Mouse (Mus musculus) hindbrain, embryonic 15.5 days (tissue): ENCODE data around the gene Gm20388. TPM values are rescaled to one million over a fixed set of nuclear protein-coding genes. Genes with fewer than 3 reads are reported as not detected.

ENCODE experiments used
- ATAC-seq: fragments of 200-750 bp; cut with Nextera tagmentation; 2 replicates; pipeline ENCODE4 v1.8.0; 2017; ENCODE audit warnings: low read depth, moderate number of reproducible peaks, moderate TSS enrichment; ENCODE audit not compliant: low FRiP score
- H3K27ac ChIP-seq: fragments of 300-500 bp; sonication (generic); replicated peaks from 2 replicates; pipeline ENCODE4 v1.5.1; 2015; ENCODE audit warnings: mild to moderate bottlenecking, inconsistent platforms
- H3K27me3 ChIP-seq: fragments of 300-500 bp; sonication (generic); 2 replicates; pipeline ENCODE4 v1.6.1; 2015; ENCODE audit warnings: control low read depth, inconsistent platforms
- H3K36me3 ChIP-seq: fragments of 300-500 bp; sonication (generic); 2 replicates; pipeline ENCODE4 v1.6.1; 2015; ENCODE audit warnings: control low read depth, inconsistent platforms
- H3K4me1 ChIP-seq: fragments of 300-500 bp; sonication (generic); replicated peaks from 2 replicates; pipeline ENCODE4 v1.6.1; 2015; ENCODE audit warnings: control low read depth, inconsistent platforms
- H3K4me2 ChIP-seq: fragments of 300-500 bp; sonication (generic); 2 replicates; pipeline ENCODE4 v1.6.1; 2015; ENCODE audit warnings: moderate library complexity, mild to moderate bottlenecking, inconsistent platforms
- H3K4me3 ChIP-seq: fragments of 300-500 bp; sonication (generic); 2 replicates; pipeline ENCODE4 v1.5.1; 2015; ENCODE audit warnings: mild to moderate bottlenecking, inconsistent platforms
- H3K9ac ChIP-seq: fragments of 300-500 bp; sonication (generic); 2 replicates; pipeline ENCODE4 v1.6.1; 2015; ENCODE audit warnings: inconsistent platforms
- H3K9me3 ChIP-seq: fragments of 300-500 bp; sonication (generic); 2 replicates; pipeline ENCODE4 v1.6.1; 2016; ENCODE audit warnings: control low read depth, inconsistent platforms
- WGBS: fragments of 180-500 bp; shearing (Covaris S2); methylation state at CpG from one replicate; pipeline ENCODE4 v1.1.7; 2015; 5-methylcytosine and 5-hydroxymethylcytosine counted together
- polyA plus RNA-seq: library from polyadenylated mRNA; unstranded; fragments of >200 nt; fragmentation: Nextera tagmentation; extraction: Ambion mirVana; gene quantifications from 2 replicates; pipeline ENCODE4 v1.2.1, GENCODE M21; 2015

Gene Gm20388
- polyA plus RNA-seq, 1 experiment from 2014 or later, result 5.4 TPM

- Histone ChIP-seq H3K9me3 (no peaks in the 10 kb centered on the region), H3K36me3 (no peaks in the 10 kb centered on the region), H3K4me2 (no peak overlapping the region), H3K27ac (no peak overlapping the region), H3K27me3 (no peaks in the 10 kb centered on the region), H3K4me3 (no peak overlapping the region), H3K4me1 (no peaks in the 10 kb centered on the region), H3K9ac (no peak overlapping the region)
- ATAC-seq, result no peak
- WGBS, result 69% methylated on average over 14 of the region's 14 CpGs
Measured at GRCm38 (mm10) chr8:122167204-122167860, 2256.7 kb downstream of the Gm20388 start.

- Histone ChIP-seq H3K9ac (no peak overlapping the region), H3K36me3 (no peaks in the 10 kb centered on the region), H3K27me3 (no peaks in the 10 kb centered on the region), H3K27ac (no peak overlapping the region), H3K4me2 (no peak overlapping the region), H3K4me3 (no peak overlapping the region), H3K9me3 (no peaks in the 10 kb centered on the region), H3K4me1 (no peaks in the 10 kb centered on the region)
- ATAC-seq, result no peak
- WGBS, result 100% methylated on average over 2 of the region's 2 CpGs
Measured at GRCm38 (mm10) chr8:122169446-122169845, 2258.8 kb downstream of the Gm20388 start.

- H3K4me1 ChIP-seq, result no peaks in the 10 kb centered on the region
- no peak for ATAC-seq
- no peak overlapping the region for H3K4me3 ChIP-seq
- H3K27me3 ChIP-seq, result no peaks in the 10 kb centered on the region
- H3K9me3 ChIP-seq, result no peaks in the 10 kb centered on the region
- H3K36me3 ChIP-seq, result no peaks in the 10 kb centered on the region
- 81% methylated on average over 4 of the region's 4 CpGs for WGBS
- no peak overlapping the region for H3K9ac ChIP-seq
- no peak overlapping the region for H3K4me2 ChIP-seq
- no peak overlapping the region for H3K27ac ChIP-seq
Measured at GRCm38 (mm10) chr8:122171823-122172222, 2261.2 kb downstream of the Gm20388 start.

GRCm38 (mm10) chr8:122174133-122174930, 2263.7 kb downstream of the Gm20388 start:
- H3K27me3 ChIP-seq, result no peaks in the 10 kb centered on the region
- no peaks in the 10 kb centered on the region for H3K36me3 ChIP-seq
- H3K9ac ChIP-seq, result no peak overlapping the region
- no peaks in the 10 kb centered on the region for H3K4me1 ChIP-seq
- no peak overlapping the region for H3K27ac ChIP-seq
- no peak overlapping the region for H3K4me3 ChIP-seq
- 49% methylated on average over 10 of the region's 10 CpGs for WGBS
- H3K4me2 ChIP-seq, result no peak overlapping the region
- no peak for ATAC-seq
- no peaks in the 10 kb centered on the region for H3K9me3 ChIP-seq

- no peaks in the 10 kb centered on the region for H3K4me1 ChIP-seq
- no peaks in the 10 kb centered on the region for H3K27me3 ChIP-seq
- H3K9ac ChIP-seq, result no peak overlapping the region
- H3K9me3 ChIP-seq, result no peaks in the 10 kb centered on the region
- H3K27ac ChIP-seq, result no peak overlapping the region
- ATAC-seq, result no peak
- WGBS, result 86% methylated on average over 4 of the region's 4 CpGs
- H3K4me2 ChIP-seq, result no peak overlapping the region
- H3K36me3 ChIP-seq, result no peaks in the 10 kb centered on the region
- no peak overlapping the region for H3K4me3 ChIP-seq
Measured at GRCm38 (mm10) chr8:122178392-122178890, 2267.8 kb downstream of the Gm20388 start.

- WGBS, result 89% methylated on average over 7 of the region's 7 CpGs
- ATAC-seq, result no peak
- no peaks in the 10 kb centered on the region for H3K9me3 ChIP-seq
- H3K9ac ChIP-seq, result no peak overlapping the region
- no peak overlapping the region for H3K4me3 ChIP-seq
- no peaks in the 10 kb centered on the region for H3K36me3 ChIP-seq
- no peaks in the 10 kb centered on the region for H3K4me1 ChIP-seq
- H3K4me2 ChIP-seq, result no peak overlapping the region
- no peaks in the 10 kb centered on the region for H3K27me3 ChIP-seq
- H3K27ac ChIP-seq, result no peak overlapping the region
Measured at GRCm38 (mm10) chr8:122179354-122179753, 2268.7 kb downstream of the Gm20388 start.

- H3K9ac ChIP-seq, result no peak overlapping the region
- no peaks in the 10 kb centered on the region for H3K27me3 ChIP-seq
- H3K36me3 ChIP-seq, result no peaks in the 10 kb centered on the region
- 93% methylated on average over 9 of the region's 9 CpGs for WGBS
- H3K4me2 ChIP-seq, result no peak overlapping the region
- H3K9me3 ChIP-seq, result no peaks in the 10 kb centered on the region
- no peak overlapping the region for H3K4me3 ChIP-seq
- ATAC-seq, result no peak
- H3K27ac ChIP-seq, result no peak overlapping the region
- no peaks in the 10 kb centered on the region for H3K4me1 ChIP-seq
Measured at GRCm38 (mm10) chr8:122180116-122180515, 2269.5 kb downstream of the Gm20388 start.

- H3K4me2 ChIP-seq, result no peak overlapping the region
- WGBS, result 69% methylated on average over 9 of the region's 9 CpGs
- no peak overlapping the region for H3K27ac ChIP-seq
- H3K9me3 ChIP-seq, result no peaks in the 10 kb centered on the region
- no peaks in the 10 kb centered on the region for H3K4me1 ChIP-seq
- ATAC-seq, result no peak
- no peaks in the 10 kb centered on the region for H3K36me3 ChIP-seq
- H3K4me3 ChIP-seq, result no peak overlapping the region
- H3K9ac ChIP-seq, result no peak overlapping the region
- no peaks in the 10 kb centered on the region for H3K27me3 ChIP-seq
Measured at GRCm38 (mm10) chr8:122181414-122181813, 2270.8 kb downstream of the Gm20388 start.

- Histone ChIP-seq H3K9ac (no peak overlapping the region), H3K36me3 (no peaks in the 10 kb centered on the region), H3K9me3 (no peaks in the 10 kb centered on the region), H3K4me3 (no peak overlapping the region), H3K4me2 (no peak overlapping the region), H3K27ac (no peak overlapping the region), H3K27me3 (no peaks in the 10 kb centered on the region), H3K4me1 (no peaks in the 10 kb centered on the region)
- WGBS, result 74% methylated on average over 9 of the region's 9 CpGs
- no peak for ATAC-seq
Measured at GRCm38 (mm10) chr8:122181991-122182390, 2271.3 kb downstream of the Gm20388 start.

GRCm38 (mm10) chr8:122186363-122186974, 2275.8 kb downstream of the Gm20388 start:
- no peak overlapping the region for H3K9ac ChIP-seq
- H3K4me2 ChIP-seq, result no peak overlapping the region
- no peaks in the 10 kb centered on the region for H3K27me3 ChIP-seq
- no peak overlapping the region for H3K27ac ChIP-seq
- H3K9me3 ChIP-seq, result no peaks in the 10 kb centered on the region
- no peak overlapping the region for H3K4me3 ChIP-seq
- H3K36me3 ChIP-seq, result no peaks in the 10 kb centered on the region
- 88% methylated on average over 19 of the region's 19 CpGs for WGBS
- peaks cover 12% of the 10 kb centered on the region for H3K4me1 ChIP-seq
- ATAC-seq, result no peak

GRCm38 (mm10) chr8:122187271-122187670, 2276.6 kb downstream of the Gm20388 start:
- H3K4me1 ChIP-seq, result peaks cover 12% of the 10 kb centered on the region
- no peaks in the 10 kb centered on the region for H3K9me3 ChIP-seq
- no peak overlapping the region for H3K27ac ChIP-seq
- no peak overlapping the region for H3K9ac ChIP-seq
- no peak for ATAC-seq
- WGBS, result 85% methylated on average over 4 of the region's 4 CpGs
- no peaks in the 10 kb centered on the region for H3K36me3 ChIP-seq
- no peak overlapping the region for H3K4me3 ChIP-seq
- H3K27me3 ChIP-seq, result no peaks in the 10 kb centered on the region
- no peak overlapping the region for H3K4me2 ChIP-seq
